Mouse (Mus musculus): Measurements from ENCODE around the gene Psd. TPM values are rescaled to one million over a fixed set of nuclear protein-coding genes. Genes with fewer than 3 reads are reported as not detected.

Gene Psd
- polyA plus RNA-seq, 1 experiment from 2014 or later = 8.1 TPM

DNA sequence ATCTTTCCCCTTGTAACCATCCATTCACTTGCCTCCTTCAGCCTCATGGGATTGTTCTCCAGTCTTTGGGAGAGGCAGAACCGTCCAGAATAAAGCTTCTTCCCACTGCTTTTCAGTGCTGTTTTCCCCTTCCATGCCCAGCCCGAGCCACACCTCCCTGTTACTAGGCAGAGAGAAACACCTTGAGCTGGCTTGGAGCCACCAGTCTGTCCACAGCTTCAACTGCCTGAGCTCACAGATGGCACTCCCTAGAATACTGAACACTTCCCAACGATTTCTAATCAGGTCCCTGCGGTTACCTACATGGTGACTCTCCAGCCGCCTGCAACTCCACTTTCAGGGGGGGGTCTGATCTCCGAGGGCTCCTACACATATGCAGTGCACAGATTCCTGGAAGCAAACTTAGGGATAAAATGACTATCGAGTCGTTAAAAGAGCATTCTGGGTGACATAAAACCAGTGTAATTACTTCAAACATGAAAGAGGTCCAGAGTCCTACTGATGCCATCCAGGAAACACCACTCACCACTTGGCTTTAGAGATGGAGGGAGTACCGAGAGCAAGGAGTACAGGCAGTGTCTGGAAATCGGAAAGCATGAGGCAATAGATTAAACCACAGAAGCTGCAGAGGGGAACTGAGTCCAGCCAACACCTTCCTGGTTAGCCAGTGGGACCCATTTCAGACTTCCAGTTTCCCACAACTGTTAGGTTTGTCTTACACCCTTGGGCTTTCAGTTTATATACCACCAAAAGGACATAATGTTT, 23.4 kb upstream of the Psd start, which contains the start of gene 2310034G01Rik:
Gene 2310034G01Rik, minus strand, starts transcription at position 135 of the 765 bp plus-strand sequence.
- Histone ChIP-seq H3K9ac (peak within 1 kb of the TSS; percentile 83), H3K4me3 (peak within 1 kb of the TSS; percentile 67), H3K4me2 (replicated peaks) (peak within 1 kb of the TSS; percentile 86), H3K27ac (peak within 1 kb of the TSS; percentile 72), H3K36me3 (no peaks in the 10 kb centered on the region), H3K9me3 (no peaks in the 10 kb centered on the region), H3K27me3 (peaks cover 7% of the 10 kb centered on the region; the same call in 1 of the 2 replicates), H3K4me1 (peaks cover 10% of the 10 kb centered on the region; the same call in 1 of the 2 replicates)
- WGBS = 64% methylated on average over 10 of the region's 10 CpGs
- no peak for ATAC-seq (ENCODE audit: insufficient number of reproducible peaks, insufficient read depth, low FRiP score, low TSS enrichment)

DNA sequence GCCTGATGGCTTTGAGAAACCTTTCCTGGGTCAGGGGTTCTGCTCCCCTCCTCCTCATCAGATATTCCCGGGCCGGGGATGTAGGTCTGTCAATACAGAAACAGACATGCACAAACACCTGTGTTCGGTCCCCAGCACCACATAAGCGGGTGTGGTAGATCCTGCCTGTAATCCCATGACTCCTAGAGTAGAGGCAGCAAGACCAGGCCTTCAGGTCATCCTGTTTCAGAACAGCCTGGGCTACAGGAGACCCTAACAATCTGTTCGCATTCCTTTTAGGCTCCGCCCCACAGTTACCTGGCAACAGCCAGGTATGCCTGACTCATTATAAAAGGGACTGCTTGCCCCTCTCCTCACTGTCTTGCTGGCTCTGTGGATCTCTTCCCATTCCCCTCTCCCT, 22.6 kb upstream of the Psd start:
- peak overlapping the region; percentile 67 for H3K4me3 ChIP-seq
- H3K9ac ChIP-seq = peak overlapping the region; percentile 83
- H3K4me2 ChIP-seq (replicated peaks) = peak overlapping the region; percentile 86
- H3K9me3 ChIP-seq = no peaks in the 10 kb centered on the region
- H3K4me1 ChIP-seq = peaks cover 10% of the 10 kb centered on the region; the same call in 1 of the 2 replicates
- WGBS = 26% methylated on average over 6 of the region's 6 CpGs
- no peak overlapping the region for H3K27ac ChIP-seq
- ATAC-seq (ENCODE audit: insufficient number of reproducible peaks, insufficient read depth, low FRiP score, low TSS enrichment) = peak; percentile 30; the same call in 1 of the 2 replicates
- no peaks in the 10 kb centered on the region for H3K36me3 ChIP-seq
- peaks cover 11% of the 10 kb centered on the region; the same call in 1 of the 2 replicates for H3K27me3 ChIP-seq

DNA sequence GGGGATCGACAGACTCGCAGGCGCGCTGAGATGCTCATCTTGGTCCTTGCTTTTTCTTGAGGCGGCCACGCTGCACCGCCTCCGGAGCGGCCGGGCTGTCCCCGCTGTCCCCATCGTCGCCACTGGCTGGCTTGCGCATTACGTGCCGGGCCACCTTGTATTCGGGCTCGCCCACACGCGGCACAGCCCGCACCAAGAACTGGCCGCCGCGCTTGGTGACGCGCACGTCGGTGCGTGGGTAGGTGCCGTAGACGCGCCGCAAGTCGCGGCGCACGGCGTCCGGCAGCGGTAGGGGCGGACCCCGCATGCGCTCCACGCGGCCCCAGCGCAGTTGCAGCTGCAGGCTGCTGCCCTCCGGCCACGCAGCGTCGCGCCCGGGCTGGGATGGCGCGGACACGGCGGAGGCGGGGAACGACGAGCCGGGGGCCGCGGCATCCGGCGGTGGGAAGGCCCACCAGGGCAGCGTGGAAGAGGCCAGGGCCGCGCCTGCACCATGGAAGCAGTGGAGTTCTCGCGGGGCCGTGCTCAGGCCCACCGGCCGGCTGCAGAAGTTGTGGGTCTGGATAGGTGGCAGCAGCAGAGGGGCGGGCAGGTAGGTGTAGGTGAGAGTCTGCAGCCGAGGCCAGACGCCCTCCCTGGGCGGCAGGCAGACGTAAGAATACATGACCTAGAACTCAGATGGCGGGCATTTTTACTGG, 22.0 kb upstream of the Psd start:
- peaks cover 16% of the 10 kb centered on the region; the same call in 1 of the 2 replicates for H3K27me3 ChIP-seq

DNA sequence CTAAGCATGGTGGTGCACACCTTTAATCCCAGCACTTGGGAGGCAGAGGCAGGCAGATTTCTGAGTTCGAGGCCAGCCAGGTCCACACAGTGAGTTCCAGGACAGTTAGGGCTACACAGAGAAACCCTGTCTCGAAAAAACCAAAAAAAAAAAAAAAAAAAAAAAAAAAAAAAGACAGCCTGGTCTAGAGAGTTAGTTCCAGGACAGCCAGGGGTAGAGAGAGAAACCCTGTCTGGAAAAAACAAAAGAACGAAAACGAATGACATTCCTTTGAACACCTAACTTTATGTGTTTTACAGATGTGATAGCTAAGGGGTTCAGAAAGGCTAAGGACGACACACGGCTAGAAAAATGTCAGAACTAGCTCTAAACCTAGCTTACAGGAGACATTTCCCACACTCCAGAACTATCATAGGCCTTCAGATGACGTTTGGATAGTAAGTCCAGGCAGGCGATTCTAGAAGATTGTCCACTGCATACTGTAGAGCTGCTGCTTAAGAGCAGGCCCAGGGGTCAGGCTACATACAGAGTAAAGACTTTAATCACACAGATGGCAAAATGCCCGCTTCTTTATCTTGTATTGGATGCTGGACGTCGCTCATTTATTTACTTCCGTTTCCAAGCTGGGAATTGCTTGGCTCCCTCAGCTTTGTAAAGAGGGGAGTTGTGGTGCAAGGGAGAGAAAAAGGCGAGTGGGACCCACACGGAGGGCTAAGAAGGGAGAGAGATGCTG, 21.1 kb upstream of the Psd start:
- Histone ChIP-seq H3K9ac (peak overlapping the region; percentile 83), H3K27ac (peak overlapping the region; percentile 72), H3K36me3 (no peaks in the 10 kb centered on the region), H3K4me2 (replicated peaks) (peak overlapping the region; percentile 86), H3K9me3 (no peaks in the 10 kb centered on the region), H3K4me3 (peak overlapping the region; percentile 67), H3K27me3 (peaks cover 16% of the 10 kb centered on the region; the same call in 1 of the 2 replicates), H3K4me1 (peaks cover 10% of the 10 kb centered on the region; the same call in 1 of the 2 replicates)
- WGBS = 30% methylated on average over 14 of the region's 14 CpGs
- ATAC-seq (ENCODE audit: insufficient number of reproducible peaks, insufficient read depth, low FRiP score, low TSS enrichment) = no peak

More for the DNA sequence above, 22.0 kb upstream of the Psd start:
- peak; percentile 77 for ATAC-seq (ENCODE audit: insufficient number of reproducible peaks, insufficient read depth, low FRiP score, low TSS enrichment)
- Histone ChIP-seq H3K9ac (peak overlapping the region; percentile 83), H3K4me2 (replicated peaks) (peak overlapping the region; percentile 86), H3K27ac (peak overlapping the region; percentile 72), H3K36me3 (no peaks in the 10 kb centered on the region), H3K9me3 (no peaks in the 10 kb centered on the region), H3K4me1 (peaks cover 10% of the 10 kb centered on the region; the same call in 1 of the 2 replicates), H3K4me3 (peak overlapping the region; percentile 67)
- under 1% methylated on average over 78 of the region's 78 CpGs for WGBS

DNA sequence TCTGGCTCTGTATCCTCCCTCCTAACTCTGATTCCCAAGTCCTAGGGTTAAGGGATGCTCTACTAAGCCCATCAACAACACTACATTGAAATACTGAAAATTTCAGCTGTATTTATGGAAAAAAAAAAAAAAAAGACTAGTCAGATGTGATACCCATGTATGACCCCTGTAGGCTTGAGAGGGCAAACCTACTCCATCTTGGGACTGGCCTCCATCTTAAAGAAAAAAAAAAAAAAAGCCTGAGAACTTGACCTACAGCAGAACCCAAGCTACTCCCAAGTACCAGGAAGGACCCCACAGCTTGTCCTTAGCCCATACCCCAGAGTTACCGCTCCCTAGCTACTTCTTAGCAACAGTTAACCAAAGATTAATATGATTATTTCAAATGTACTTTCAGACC, 20.2 kb upstream of the Psd start:
- Histone ChIP-seq H3K9me3 (no peaks in the 10 kb centered on the region), H3K4me1 (peaks cover 10% of the 10 kb centered on the region; the same call in 1 of the 2 replicates), H3K4me2 (replicated peaks) (no peak overlapping the region), H3K4me3 (no peak overlapping the region), H3K27ac (no peak overlapping the region), H3K9ac (no peak overlapping the region), H3K27me3 (peaks cover 16% of the 10 kb centered on the region; the same call in 1 of the 2 replicates), H3K36me3 (no peaks in the 10 kb centered on the region)
- WGBS = 97% methylated on average over 1 of the region's 1 CpGs
- ATAC-seq (ENCODE audit: insufficient number of reproducible peaks, insufficient read depth, low FRiP score, low TSS enrichment) = no peak

- ATAC-seq (ENCODE audit: insufficient number of reproducible peaks, insufficient read depth, low FRiP score, low TSS enrichment) = no peak
- 27% methylated on average over 7 of the region's 7 CpGs for WGBS
- Histone ChIP-seq H3K9ac (no peak overlapping the region), H3K36me3 (no peaks in the 10 kb centered on the region), H3K27ac (no peak overlapping the region), H3K4me2 (replicated peaks) (no peak overlapping the region), H3K4me3 (no peak overlapping the region), H3K4me1 (peaks cover 9% of the 10 kb centered on the region; the same call in 1 of the 2 replicates), H3K27me3 (peaks cover 13% of the 10 kb centered on the region; the same call in 1 of the 2 replicates), H3K9me3 (no peaks in the 10 kb centered on the region)
Observed at GRCm38 (mm10) chr19:46344710-46345419, 17.9 kb upstream of the Psd start.

GRCm38 (mm10) chr19:46339287-46339971, 12.5 kb upstream of the Psd start:
- 85% methylated on average over 7 of the region's 7 CpGs for WGBS
- Histone ChIP-seq H3K4me3 (no peak overlapping the region), H3K9ac (no peak overlapping the region), H3K9me3 (no peaks in the 10 kb centered on the region), H3K4me2 (replicated peaks) (no peak overlapping the region), H3K4me1 (peaks cover 8% of the 10 kb centered on the region), H3K36me3 (no peaks in the 10 kb centered on the region), H3K27ac (no peak overlapping the region), H3K27me3 (peaks cover 6% of the 10 kb centered on the region; the same call in 1 of the 2 replicates)
- no peak for ATAC-seq (ENCODE audit: insufficient number of reproducible peaks, insufficient read depth, low FRiP score, low TSS enrichment)

- no peak overlapping the region for H3K27ac ChIP-seq
- peak overlapping the region; percentile 33 for H3K4me2 ChIP-seq (replicated peaks)
- peaks cover 8% of the 10 kb centered on the region for H3K4me1 ChIP-seq
- ATAC-seq (ENCODE audit: insufficient number of reproducible peaks, insufficient read depth, low FRiP score, low TSS enrichment) = no peak
- H3K9me3 ChIP-seq = no peaks in the 10 kb centered on the region
- 55% methylated on average over 6 of the region's 6 CpGs for WGBS
- 0 out of 2 replicates have a peak, but pooled peaks cover 2% of the 10 kb centered on the region for H3K27me3 ChIP-seq
- H3K9ac ChIP-seq = no peak overlapping the region
- peak overlapping the region; percentile 59 for H3K4me3 ChIP-seq
- H3K36me3 ChIP-seq = no peaks in the 10 kb centered on the region
Observed at GRCm38 (mm10) chr19:46338942-46339286, 12.0 kb upstream of the Psd start.

GRCm38 (mm10) chr19:46338331-46338936, 11.5 kb upstream of the Psd start, which contains the start of gene Cuedc2:
Cuedc2 (minus strand) TSS chr19:46338702.
- ATAC-seq (ENCODE audit: insufficient number of reproducible peaks, insufficient read depth, low FRiP score, low TSS enrichment) = peak; percentile 68
- Histone ChIP-seq H3K4me2 (replicated peaks) (peak within 1 kb of the TSS; percentile 69), H3K27me3 (0 out of 2 replicates have a peak, but pooled peaks cover 2% of the 10 kb centered on the region), H3K4me3 (peak within 1 kb of the TSS; percentile 59), H3K9me3 (no peaks in the 10 kb centered on the region), H3K9ac (peak within 1 kb of the TSS; percentile 60), H3K36me3 (no peaks in the 10 kb centered on the region), H3K4me1 (peaks cover 8% of the 10 kb centered on the region), H3K27ac (0 out of 2 replicates have a peak within 1 kb of the TSS, but pooled peaks have one; percentile 17)
- WGBS = under 1% methylated on average over 31 of the region's 31 CpGs

Data from embryonic facial prominence, embryonic 12.5 days (tissue).